Mouse (Mus musculus) megakaryocyte, adult 5-6 weeks (primary cell): ENCODE data around the gene Btc. TPM values are rescaled to one million over a fixed set of nuclear protein-coding genes. Genes with fewer than 3 reads are reported as not detected.

Source experiments
- ATAC-seq: 2 replicates; pipeline ENCODE4 v1.8.0; 2016; ENCODE audit warnings: mild to moderate bottlenecking, inconsistent platforms; ENCODE audit not compliant: poor library complexity, severe bottlenecking
- total RNA-seq, 2 experiments: library from RNA; stranded (forward) in 1 of 2; stranded (reverse) in 1 of 2; fragments of 153-499, 151-499 nt in 1 of 2; fragments of 221-1000, 200-1000 nt in 1 of 2; gene quantifications; 2 replicates each; pipeline versions ENCODE4 v1.2.3 to v1.2.4; 2015 to 2017

The Btc gene
- total RNA-seq (2015) (not detected in 2 replicates), total RNA-seq (2017) (not detected in 2 replicates)

DNA sequence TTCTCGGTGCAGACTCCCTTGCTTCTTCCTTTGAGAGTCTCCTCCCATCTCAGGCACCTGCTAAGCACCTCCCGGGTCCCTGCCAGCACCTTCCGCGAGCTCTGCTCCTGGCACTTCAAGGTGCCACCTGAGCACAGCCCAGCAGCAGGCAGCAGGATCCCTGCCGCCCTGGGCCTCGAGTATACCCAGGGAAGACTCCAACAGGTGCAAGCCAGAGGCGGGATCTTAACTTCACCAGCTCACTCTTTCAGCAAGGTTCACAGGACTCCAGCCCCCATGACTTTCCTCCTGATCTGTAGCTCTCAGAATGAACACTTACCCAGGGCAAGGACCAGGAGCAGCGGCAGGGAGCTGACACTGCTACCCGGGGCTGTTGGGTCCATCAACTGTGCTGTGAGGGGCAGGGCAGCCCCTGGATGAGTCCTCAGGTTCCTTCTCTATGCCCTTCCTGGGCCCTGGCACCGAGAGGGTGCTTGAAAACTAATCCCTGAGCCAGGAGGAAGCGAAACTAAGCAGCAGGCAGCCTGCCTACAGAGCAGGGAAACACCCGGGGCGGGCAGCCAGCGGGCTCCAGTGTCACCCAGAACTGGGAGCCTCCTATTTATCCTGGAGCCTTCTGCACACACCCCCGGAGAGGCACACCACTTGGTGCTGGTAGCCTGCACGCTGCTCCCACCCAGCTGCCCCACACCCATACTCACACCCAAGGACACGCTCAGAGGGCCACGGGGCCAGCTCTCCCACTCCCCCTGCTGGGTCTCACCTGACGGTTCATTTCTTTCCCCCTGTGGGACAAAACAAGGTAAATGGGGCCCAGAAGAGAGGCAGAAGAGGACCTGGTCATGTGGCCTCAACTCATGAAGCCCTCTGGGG, at the start of gene Btc:
Btc (minus strand) TSS at position 656 of the 873 bp plus-strand sequence.
- peak; percentile 94 for ATAC-seq

DNA sequence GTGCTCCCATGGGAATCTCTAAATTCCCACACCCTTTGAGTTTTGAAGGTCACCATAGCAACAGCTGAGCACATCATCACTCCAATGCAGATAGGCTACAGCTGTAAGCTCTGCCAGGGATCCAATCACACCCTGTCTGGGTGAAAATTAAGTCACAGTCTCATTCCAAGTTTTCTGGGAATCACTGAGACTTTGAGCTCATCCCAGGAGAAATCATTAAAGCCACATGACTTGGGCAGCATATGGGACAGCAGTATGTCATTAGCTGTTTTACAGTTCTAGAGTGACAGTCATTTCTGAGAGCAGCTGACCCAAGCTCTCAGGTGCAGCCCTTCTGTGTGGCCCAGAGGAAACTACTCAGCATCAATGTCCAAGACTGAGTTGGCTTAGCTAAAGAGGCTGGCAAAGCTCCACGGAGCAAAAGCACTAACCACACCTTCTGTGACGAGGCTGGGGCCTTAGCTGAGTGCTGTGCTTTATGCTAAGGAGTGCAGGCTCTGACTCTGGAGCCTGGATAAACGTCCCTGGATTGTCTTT, 42.3 kb upstream of the Btc start:
- ATAC-seq = no peak

- no peak for ATAC-seq
These were observed 33.8 kb upstream of the Btc start for GRCm38 (mm10) chr5:91436563-91436962.

DNA sequence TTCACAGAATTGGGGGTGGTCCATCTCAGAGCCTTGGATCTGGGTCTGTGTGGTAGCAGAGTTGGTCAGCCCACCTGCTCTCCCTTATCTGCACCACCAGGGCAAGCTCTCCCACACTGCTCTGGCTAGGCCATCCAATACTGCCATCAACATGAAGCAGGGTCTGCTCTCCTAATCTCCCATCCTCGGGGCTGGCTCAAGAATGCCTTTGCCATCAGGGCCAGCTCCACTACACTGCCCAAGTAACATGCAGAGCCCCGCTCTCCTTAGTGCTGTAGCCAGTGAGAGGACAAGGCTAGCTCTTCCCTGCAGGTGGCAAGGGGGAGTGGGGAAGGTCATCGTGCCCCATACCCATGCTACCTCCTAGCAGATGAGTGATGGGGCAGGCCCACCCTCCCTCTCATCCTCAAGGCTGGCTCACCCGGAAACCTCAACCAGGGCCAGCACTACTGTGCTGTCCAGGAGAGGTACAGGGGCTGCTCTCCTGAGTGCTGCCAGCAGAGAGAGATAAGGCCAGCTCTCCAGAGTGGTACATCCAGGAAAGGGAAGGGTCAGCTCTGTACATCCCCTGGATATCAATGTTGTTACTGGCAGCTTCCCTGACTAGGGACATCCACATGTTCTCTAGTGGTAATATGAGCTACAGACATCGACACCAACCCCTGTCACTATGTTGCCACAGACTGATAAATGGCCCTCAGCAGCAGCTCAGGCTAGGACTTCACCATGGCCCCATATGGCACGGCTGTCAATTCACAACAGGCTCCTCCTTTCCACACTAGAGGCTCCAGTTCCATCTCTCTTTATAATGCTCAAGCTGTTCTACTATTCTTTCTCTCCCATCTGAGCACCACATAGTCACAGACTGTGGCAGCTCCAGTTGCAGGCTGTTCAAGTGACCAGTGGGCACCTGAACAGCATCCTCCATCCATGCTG, 32.2 kb upstream of the Btc start:
- ATAC-seq = no peak

- no peak for ATAC-seq
These were observed 25.8 kb upstream of the Btc start for GRCm38 (mm10) chr5:91428547-91428946.

DNA sequence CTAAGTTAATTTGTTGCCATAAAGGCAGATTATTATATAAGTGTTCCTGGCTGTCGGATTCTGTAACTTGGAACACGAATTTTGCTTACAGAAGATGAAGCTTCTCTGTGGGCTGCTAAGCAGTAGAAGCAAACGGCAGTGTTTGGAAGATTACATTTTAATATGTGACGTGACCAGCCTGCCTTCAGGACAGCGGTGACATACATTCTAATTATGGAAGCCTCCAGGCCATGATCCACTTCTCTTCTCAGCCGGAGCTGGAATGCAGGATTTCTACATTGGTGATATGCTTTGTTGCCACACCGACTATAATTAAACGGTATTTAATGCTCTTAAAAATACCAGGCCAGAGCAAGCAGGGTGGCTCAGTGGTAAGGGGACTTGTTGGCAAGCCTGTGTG, 11.0 kb upstream of the Btc start:
- no peak for ATAC-seq

DNA sequence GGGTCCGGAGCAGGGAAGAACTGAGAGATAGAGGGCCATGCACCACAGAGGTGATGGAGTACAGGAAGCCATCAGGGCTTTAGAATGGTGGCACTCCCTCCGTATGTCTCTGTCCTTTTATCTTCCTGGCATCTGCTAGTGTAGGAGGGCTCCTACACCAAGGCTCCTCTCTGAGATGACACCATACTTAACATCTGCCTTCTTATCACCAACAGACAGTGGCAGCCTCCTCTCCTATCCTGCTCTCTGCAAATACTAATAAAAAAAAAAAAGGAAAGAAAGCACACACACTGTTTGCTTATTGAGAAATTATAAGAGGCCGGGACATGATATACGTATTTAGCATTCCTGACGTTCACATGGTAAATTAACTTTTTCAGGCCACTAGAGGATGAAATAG, 1.5 kb upstream of the Btc start:
- no peak for ATAC-seq

GRCm38 (mm10) chr5:91403281-91403680, 487 bp upstream of the Btc start:
- no peak for ATAC-seq

DNA sequence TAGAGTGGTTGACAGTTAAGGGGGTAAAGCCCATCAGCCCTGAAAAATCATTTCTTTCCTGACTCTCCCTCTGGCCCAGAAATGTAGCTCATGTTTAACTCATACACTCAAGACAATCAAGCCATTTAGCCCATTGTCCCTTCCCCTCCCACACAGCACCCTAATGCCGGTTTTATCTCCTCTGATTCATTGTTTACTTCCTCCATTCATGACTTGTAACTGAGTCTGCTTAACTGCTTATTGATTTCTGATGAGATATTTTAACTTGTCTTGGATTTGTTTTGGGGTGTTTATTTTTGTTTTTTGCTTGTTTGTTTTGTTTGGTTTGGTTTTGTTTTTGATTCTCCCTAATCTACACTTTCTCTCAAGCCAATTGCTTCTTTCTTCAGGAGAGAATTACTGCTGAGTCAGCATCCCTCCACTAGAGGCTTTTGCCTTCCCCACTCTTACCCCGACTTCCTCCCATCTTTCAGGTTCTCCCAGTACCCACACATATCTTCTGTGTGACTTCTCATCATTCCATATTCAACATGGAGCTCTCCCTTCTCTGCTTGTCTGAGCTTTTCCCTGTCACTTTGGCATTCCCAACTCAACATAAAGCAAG, 2.2 kb downstream of the Btc start:
- ATAC-seq = no peak

DNA sequence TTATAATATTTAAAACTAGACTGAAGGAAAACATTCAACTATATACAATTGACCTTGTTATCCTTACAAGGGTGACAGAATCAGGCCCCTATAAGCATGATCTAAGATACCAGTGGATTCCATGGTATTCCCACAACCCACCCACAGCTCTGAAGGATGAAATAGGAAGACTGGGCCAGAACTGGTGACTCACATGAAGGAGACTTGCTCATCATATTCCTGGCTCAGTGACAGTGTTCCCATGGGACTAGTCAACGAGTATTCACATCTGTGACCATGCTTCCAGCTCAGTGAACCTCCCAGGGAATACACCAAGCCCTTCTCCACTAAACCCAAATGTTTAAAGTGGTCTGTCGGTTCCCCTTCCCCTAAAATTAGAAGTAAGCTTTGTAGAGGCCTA, 27.3 kb downstream of the Btc start:
- ATAC-seq = no peak

GRCm38 (mm10) chr5:91368061-91368565, 34.7 kb downstream of the Btc start:
- no peak for ATAC-seq

DNA sequence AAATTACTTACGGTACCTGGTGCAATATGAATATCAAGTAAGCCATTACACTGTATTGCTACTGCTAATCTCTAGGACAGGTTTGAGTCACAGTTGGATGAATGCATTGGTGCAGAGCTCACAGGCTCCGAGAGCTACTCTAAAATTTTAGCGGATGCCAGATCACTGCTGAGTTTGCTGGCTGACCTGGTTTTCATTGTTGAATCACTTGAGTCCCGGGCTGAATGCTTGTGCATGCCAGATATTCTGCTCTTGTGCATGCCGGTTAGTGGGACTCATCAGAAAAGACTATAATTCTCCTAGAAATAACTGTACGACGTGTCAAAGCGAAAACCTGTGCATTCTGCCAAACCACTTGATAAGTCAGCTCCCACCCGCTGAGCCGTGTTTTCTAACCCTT, 35.9 kb downstream of the Btc start:
- no peak for ATAC-seq

DNA sequence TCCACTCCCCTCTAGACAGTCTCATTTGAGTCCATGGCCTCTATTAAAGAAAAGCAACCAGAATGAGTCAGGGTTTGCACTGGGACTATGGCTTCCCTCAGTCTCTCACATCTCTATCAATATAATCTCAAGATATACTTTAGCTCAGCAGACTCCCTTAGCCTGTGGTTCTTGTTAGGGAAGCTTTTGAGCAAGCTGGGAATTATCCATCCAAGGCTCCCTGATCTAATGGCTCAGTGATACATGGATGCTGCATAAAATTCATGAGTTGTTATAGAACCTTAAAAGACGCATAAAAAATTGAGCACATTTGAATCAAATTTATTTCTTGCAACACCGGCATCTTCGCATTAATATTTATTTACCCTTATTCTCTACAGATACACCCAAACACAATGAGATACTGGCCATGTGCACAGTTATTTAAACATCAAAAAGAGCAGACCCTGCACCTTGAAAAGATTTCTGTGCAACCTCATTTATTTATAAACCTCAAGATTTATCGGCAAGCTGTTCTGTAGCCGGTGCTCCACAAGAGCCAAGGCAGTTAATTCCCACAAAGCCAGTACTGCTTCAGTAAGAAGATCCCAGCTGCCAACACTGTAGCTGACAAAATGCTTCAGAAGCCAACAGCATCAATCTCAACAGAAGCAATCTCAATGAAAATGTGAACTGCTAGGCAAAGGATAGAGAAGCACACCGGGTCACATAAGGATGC, 39.4 kb downstream of the Btc start:
- ATAC-seq = no peak

DNA sequence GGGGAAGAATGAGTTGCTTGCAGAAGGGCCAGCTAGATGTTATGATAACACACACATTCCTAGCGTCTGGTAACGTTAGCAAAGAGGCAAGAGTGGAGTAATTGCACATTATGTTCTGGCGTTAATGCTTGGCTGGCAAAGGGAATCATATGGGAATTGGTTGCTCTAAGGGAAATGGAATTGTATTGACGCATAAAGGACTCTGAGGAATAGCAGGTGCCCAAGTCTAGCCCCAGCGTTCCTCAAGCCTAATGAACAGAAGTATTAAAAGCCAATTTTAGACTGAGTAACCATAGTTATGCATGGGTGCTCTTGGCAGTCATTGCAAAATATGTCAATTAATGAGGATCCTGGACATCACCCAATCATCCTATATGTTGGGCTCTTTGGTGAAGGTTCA, 50.1 kb downstream of the Btc start:
- no peak for ATAC-seq

DNA sequence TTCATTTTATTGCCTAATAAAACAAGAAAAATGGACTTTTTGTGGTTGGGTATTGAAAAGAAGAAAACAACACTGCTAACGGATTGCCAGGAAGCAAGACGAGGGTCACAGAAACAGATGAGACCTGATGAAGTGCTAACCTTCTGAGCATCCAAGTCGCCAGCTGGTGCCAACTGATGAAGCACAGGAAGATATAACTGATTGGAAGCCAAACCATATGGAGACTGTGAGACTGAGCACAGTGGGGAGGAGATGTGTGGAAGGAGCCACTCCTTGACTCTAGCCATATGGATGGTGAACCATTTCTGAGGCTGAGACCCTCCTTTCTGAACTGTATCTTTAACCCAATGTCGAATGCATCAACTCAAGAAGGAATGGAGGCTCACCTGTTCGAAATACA, 57.1 kb downstream of the Btc start:
- no peak for ATAC-seq

GRCm38 (mm10) chr5:91345064-91345463, 57.7 kb downstream of the Btc start:
- peak; percentile 47; the same call in 1 of the 2 replicates for ATAC-seq

- ATAC-seq = no peak
These were observed 60.6 kb downstream of the Btc start for GRCm38 (mm10) chr5:91341981-91342760.

GRCm38 (mm10) chr5:91334227-91334626, 68.6 kb downstream of the Btc start:
- ATAC-seq = no peak
